Mouse (Mus musculus) cortical plate, adult 2 months (tissue): ENCODE results near the gene Pin1.

ENCODE experiments used
- CTCF ChIP-seq: fragments of 200-500 bp; IDR thresholded peaks from 2 replicates; pipeline ENCODE4 v1.5.1; 2011; ENCODE audit warnings: mild to moderate bottlenecking, control low read depth, low read length; ENCODE audit not compliant: insufficient read depth; ENCODE audit errors: extremely low read depth
- POLR2A ChIP-seq: fragments of 200-500 bp; IDR thresholded peaks from 2 replicates; pipeline ENCODE4 v1.6.1; 2011; ENCODE audit warnings: mild to moderate bottlenecking, low read length, control low read depth; ENCODE audit not compliant: insufficient read depth; ENCODE audit errors: extremely low read depth

GRCm38 (mm10) chr9:20644360-20645081 is 7.4 kb upstream of the Pin1 start, which contains the start of gene Fbxl12:
- TF ChIP-seq CTCF (no peak), POLR2A (peak; percentile 87)
